Mouse (Mus musculus) liver, adult 2 months (tissue): Measurements from ENCODE around the gene Med28. TPM values are rescaled to one million over a fixed set of nuclear protein-coding genes. Genes with fewer than 3 reads are reported as not detected.

Experiments used
- DNase-seq: peaks from one replicate; pipeline ENCODE4 v3.0.0-alpha.2; 2011; ENCODE audit warnings: low read depth, low spot score; ENCODE audit errors: extremely low read depth
- H3K27ac ChIP-seq: fragments of 200-500 bp; replicated peaks from 2 replicates; pipeline ENCODE4 v1.5.1; 2012; ENCODE audit warnings: low read depth, mild to moderate bottlenecking, control low read depth, inconsistent platforms, low read length; ENCODE audit not compliant: insufficient read depth
- H3K27me3 ChIP-seq: fragments of 200-500 bp; 2 replicates; pipeline ENCODE4 v1.6.1; 2012; ENCODE audit warnings: mild to moderate bottlenecking, moderate library complexity, low read length, inconsistent platforms; ENCODE audit not compliant: control insufficient read depth, insufficient read depth
- H3K36me3 ChIP-seq: fragments of 200-500 bp; 2 replicates; pipeline ENCODE4 v1.6.1; 2012; ENCODE audit warnings: low read length, inconsistent platforms; ENCODE audit not compliant: control insufficient read depth, insufficient read depth
- H3K4me1 ChIP-seq: fragments of 200-500 bp; 2 replicates; pipeline ENCODE4 v1.6.1; 2011; ENCODE audit warnings: low read length; ENCODE audit not compliant: control insufficient read depth, insufficient read depth
- H3K4me3 ChIP-seq: fragments of 200-500 bp; 2 replicates; pipeline ENCODE4 v1.5.1; 2011; ENCODE audit warnings: low read depth, mild to moderate bottlenecking, control low read depth, low read length, moderate library complexity; ENCODE audit not compliant: insufficient read depth
- H3K79me2 ChIP-seq: fragments of 200-500 bp; 2 replicates; pipeline ENCODE4 v1.6.1; 2012; ENCODE audit warnings: inconsistent platforms, mild to moderate bottlenecking, low read length, moderate library complexity; ENCODE audit not compliant: control insufficient read depth, insufficient read depth
- H3K9ac ChIP-seq: fragments of 200-500 bp; 2 replicates; pipeline ENCODE4 v1.6.1; 2012; ENCODE audit warnings: low read depth, mild to moderate bottlenecking, control low read depth, inconsistent platforms, low read length
- CTCF ChIP-seq: fragments of 200-500 bp; IDR thresholded peaks from 2 replicates; pipeline ENCODE4 v1.5.1; 2011; ENCODE audit warnings: low read depth, low read length, control low read depth
- POLR2A ChIP-seq: fragments of 200-500 bp; IDR thresholded peaks from 2 replicates; pipeline ENCODE4 v1.6.1; 2011; ENCODE audit warnings: low read length, control low read depth; ENCODE audit not compliant: insufficient read depth; ENCODE audit errors: extremely low read depth
- WGBS: fragments of 180-500 bp; shearing (Covaris S2); methylation state at CpG from one replicate; pipeline ENCODE4 v1.1.7; 2018; 5-methylcytosine and 5-hydroxymethylcytosine counted together
- polyA plus RNA-seq: library from polyadenylated mRNA; depleted of rRNA; stranded (reverse); fragments of >200 nt; gene quantifications from 2 replicates; pipeline ENCODE4 v1.2.3, GENCODE M21; 2012
- total RNA-seq: library from RNA; depleted of rRNA; stranded (reverse); fragments of >200 nt; gene quantifications from 2 replicates; pipeline ENCODE4 v1.2.3, GENCODE M21; 2014

Med28 gene
- total and polyA plus RNA-seq, 2 experiments: 27.2 to 44.8 TPM

DNA sequence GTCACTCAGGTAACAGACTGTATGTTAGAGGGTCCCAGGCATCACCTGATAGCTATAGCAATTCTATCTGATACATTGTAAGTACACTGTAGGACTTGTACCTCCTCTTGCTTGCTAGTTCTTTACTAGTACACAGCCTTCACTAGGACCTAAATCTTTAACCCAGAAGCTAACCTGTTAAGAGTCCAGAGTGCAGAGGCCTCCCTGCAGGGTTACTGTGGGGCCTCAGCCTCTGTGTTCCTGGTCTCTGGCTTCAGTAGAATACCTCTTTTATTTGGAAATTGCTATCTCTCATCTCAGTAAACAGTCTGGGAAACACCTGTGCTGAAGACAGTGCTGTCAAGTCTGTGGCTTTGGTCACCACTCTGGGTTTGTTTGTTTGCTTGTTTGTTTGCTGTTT is 24.0 kb upstream of the Med28 start:
- Histone ChIP-seq H3K4me1 (peaks cover 25% of the 10 kb centered on the region), H3K27me3 (no peaks in the 10 kb centered on the region), H3K79me2 (peaks cover 25% of the 10 kb centered on the region; the same call in 1 of the 2 replicates), H3K36me3 (peaks cover 42% of the 10 kb centered on the region), H3K4me3 (no peak overlapping the region), H3K27ac (peak overlapping the region; percentile 85), H3K9ac (0 out of 2 replicates have a peak overlapping the region, but pooled peaks have one; percentile 33)
- peak; percentile 82 for DNase-seq
- TF ChIP-seq CTCF (no peak), POLR2A (no peak)

DNA sequence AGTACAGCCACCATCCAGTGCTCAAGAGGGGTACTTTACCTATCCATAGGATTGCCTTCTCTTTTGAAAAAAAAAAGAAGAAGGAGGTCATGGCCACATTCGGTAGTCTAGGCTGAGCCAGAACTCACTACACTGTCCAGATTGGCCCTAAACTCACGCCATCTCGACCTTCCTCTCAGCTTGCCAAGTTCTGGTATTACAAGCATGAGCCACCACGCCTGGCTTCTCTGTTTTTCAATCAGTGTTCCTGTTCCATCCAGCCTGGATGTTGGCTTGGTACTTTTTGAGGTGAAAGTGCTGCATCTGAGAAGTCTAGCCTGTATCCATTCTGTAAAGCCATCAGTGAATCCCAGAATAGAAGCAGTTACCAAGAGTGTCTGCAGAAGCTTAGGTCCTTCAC is 23.6 kb upstream of the Med28 start:
- Histone ChIP-seq H3K27me3 (no peaks in the 10 kb centered on the region), H3K9ac (peak overlapping the region; percentile 34; the same call in 1 of the 2 replicates), H3K27ac (peak overlapping the region; percentile 85), H3K36me3 (peaks cover 46% of the 10 kb centered on the region), H3K79me2 (peaks cover 27% of the 10 kb centered on the region; the same call in 1 of the 2 replicates), H3K4me3 (no peak overlapping the region), H3K4me1 (peaks cover 25% of the 10 kb centered on the region)
- peak; percentile 86 for DNase-seq
- TF ChIP-seq CTCF: no peak
- no peak for TF ChIP-seq POLR2A
- WGBS: 31% methylated on average over 4 of the region's 4 CpGs

DNA sequence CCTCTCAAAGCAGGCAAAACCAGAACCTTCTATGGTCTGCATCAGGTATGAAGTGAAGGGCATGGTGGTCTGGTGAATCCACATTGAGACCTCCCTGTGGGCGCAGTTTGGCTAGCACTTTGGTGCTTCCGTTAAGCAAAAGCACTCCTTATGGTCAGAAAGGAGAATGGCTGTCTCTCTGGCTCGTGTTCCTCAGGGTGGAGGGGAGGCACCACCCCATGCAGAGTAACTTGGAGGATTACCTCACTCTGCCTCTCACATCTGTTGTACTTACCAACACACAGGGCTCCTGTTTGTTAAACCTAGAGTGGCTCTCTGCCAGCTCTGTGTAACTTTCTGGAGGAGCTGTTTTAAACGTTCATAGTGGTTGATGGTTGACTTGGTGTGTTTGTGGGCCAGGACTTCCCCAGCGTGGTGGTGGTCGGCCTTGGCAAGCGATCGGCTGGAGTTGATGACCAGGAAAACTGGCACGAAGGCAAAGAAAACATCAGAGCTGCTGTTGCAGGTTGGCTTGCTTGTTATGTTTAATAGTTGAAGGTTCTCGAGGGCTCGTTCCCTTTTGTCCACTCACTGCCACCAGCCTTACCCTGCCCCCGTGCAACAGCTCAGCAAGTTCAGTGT is 23.0 kb upstream of the Med28 start:
- peak; percentile 80 for DNase-seq
- Histone ChIP-seq H3K4me1 (peaks cover 23% of the 10 kb centered on the region), H3K27ac (peak overlapping the region; percentile 85), H3K27me3 (no peaks in the 10 kb centered on the region), H3K79me2 (peaks cover 27% of the 10 kb centered on the region; the same call in 1 of the 2 replicates), H3K36me3 (peaks cover 50% of the 10 kb centered on the region), H3K9ac (peak overlapping the region; percentile 56), H3K4me3 (peak overlapping the region; percentile 28; the same call in 1 of the 2 replicates)
- TF ChIP-seq POLR2A (no peak), CTCF (no peak)
- 28% methylated on average over 12 of the region's 12 CpGs for WGBS

DNA sequence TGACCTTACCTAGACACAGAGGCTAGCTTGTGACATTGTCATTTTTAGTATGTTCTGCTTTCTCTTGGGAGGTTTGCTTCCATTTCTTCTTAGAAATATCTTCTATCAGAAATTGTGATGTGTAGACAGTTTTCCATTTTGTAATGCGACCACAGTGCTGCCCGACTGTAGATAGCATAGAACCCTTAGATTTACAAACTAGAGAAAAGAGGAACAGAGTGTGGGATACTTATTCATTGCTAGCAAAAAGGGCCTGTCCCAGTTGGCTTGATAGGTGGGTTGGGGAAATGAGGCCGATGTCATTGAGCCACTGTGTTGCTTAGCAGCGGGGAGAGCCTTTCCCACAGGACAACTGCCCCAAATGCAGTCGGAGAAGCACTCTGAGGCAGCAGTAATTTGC is 22.5 kb upstream of the Med28 start:
- H3K27me3 ChIP-seq: no peaks in the 10 kb centered on the region
- no peak for DNase-seq
- TF ChIP-seq CTCF: no peak
- no peak for TF ChIP-seq POLR2A
- no peak overlapping the region for H3K9ac ChIP-seq
- H3K36me3 ChIP-seq: peaks cover 55% of the 10 kb centered on the region
- H3K79me2 ChIP-seq: peaks cover 27% of the 10 kb centered on the region; the same call in 1 of the 2 replicates
- peaks cover 19% of the 10 kb centered on the region for H3K4me1 ChIP-seq
- 64% methylated on average over 5 of the region's 5 CpGs for WGBS
- no peak overlapping the region for H3K4me3 ChIP-seq
- H3K27ac ChIP-seq: peak overlapping the region; percentile 85

DNA sequence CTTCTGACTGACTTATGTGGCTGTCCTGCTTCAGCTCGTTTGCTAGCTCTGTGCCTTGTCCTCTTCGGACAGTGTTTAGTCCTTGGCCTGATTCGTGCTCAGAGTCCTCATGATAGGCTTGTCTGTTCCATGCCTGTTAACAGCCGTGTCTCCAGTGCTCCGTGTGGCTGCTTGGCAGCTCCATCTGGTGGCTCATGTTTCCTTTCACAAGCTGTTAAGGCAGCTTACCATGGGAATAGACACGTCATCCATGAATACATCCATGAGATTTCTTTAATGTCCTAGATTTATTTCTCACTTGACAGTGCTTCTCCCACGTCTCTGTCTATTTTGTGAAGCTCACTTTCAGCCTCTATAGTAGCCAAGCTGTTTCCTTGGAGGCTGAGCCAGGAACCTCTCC is 10.0 kb upstream of the Med28 start:
- Histone ChIP-seq H3K79me2 (0 out of 2 replicates have a peak, but pooled peaks cover 2% of the 10 kb centered on the region), H3K4me1 (peaks cover 12% of the 10 kb centered on the region), H3K9ac (no peak overlapping the region), H3K27me3 (no peaks in the 10 kb centered on the region), H3K4me3 (no peak overlapping the region), H3K36me3 (peaks cover 62% of the 10 kb centered on the region), H3K27ac (no peak overlapping the region)
- no peak for DNase-seq
- TF ChIP-seq CTCF (no peak), POLR2A (no peak)
- WGBS: 83% methylated on average over 7 of the region's 7 CpGs

DNA sequence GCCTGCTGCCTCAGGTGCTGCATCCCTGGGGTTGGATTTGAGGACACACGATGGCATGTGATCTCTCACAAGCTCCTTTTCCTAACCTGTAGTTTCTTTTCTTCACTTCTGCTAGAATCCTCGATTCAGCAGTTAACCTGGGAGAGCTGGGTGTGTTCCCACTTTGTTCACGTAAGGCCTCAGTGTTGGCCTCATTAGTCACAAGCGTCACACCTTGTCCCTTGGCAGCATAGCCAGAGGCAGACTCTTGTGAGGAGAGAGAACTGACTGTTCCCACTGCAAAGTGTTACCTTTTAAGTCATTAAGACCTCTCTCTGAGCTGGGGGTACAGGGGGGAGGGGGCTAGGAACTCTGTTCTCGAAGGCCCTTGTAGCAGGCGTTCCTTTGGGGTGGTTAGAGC is 7.1 kb upstream of the Med28 start:
- WGBS: 68% methylated on average over 6 of the region's 6 CpGs
- Histone ChIP-seq H3K79me2 (no peaks in the 10 kb centered on the region), H3K4me1 (peaks cover 20% of the 10 kb centered on the region), H3K4me3 (no peak overlapping the region), H3K9ac (no peak overlapping the region), H3K27ac (peak overlapping the region; percentile 32), H3K27me3 (no peaks in the 10 kb centered on the region), H3K36me3 (peaks cover 44% of the 10 kb centered on the region)
- DNase-seq: peak; percentile 75
- TF ChIP-seq POLR2A (no peak), CTCF (no peak)
